Mouse (Mus musculus) CH12.LX (cell line): Measurements from ENCODE around the gene Bri3. TPM values are rescaled to one million over a fixed set of nuclear protein-coding genes. Genes with fewer than 3 reads are reported as not detected.

Experiments
- DNase-seq: peaks from one replicate; pipeline ENCODE4 v3.0.0-alpha.2; 2013; ENCODE audit errors: extremely low read depth
- H3K27ac ChIP-seq: 2 replicates; pipeline ENCODE4 v1.5.1; 2012; ENCODE audit warnings: low read depth, mild to moderate bottlenecking, control low read depth, moderate library complexity; ENCODE audit not compliant: insufficient read depth
- H3K27me3 ChIP-seq: replicated peaks from 2 replicates; pipeline ENCODE3; 2012; ENCODE audit warnings: inconsistent platforms
- H3K36me3 ChIP-seq, 2 experiments: replicated peaks in 1 of 2; 2 replicates each; pipeline versions ENCODE3 to v1.6.1; 2012; ENCODE audit warnings: inconsistent platforms in 1 of 2, low read length in 1 of 2, mild to moderate bottlenecking in 1 of 2, mixed read lengths in 1 of 2, moderate library complexity in 1 of 2; ENCODE audit not compliant: control insufficient read depth in 1 of 2, insufficient read depth in 1 of 2
- H3K4me1 ChIP-seq, 2 experiments: 2 replicates each; pipeline ENCODE4 v1.6.1; 2012; ENCODE audit warnings: inconsistent platforms in 1 of 2, moderate library complexity in 1 of 2; ENCODE audit not compliant: insufficient read depth in 2 of 2, control insufficient read depth in 1 of 2
- H3K4me2 ChIP-seq: 2 replicates; pipeline ENCODE4 v1.6.1; 2012; ENCODE audit warnings: low read depth, mild to moderate bottlenecking, control low read depth; ENCODE audit not compliant: poor library complexity, insufficient read depth, severe bottlenecking
- H3K4me3 ChIP-seq, 3 experiments: fragments of 150-350 bp in 1 of 3; sonication (generic) in 1 of 3; replicated peaks in 1 of 3; 2 replicates each; pipeline versions ENCODE3 to v1.5.1; 2011 to 2012; ENCODE audit warnings: low read depth in 2 of 3, low read length in 2 of 3, mild to moderate bottlenecking in 2 of 3, moderate library complexity in 2 of 3, control low read depth in 1 of 3, improper control_type of control experiment in 1 of 3, inconsistent platforms in 1 of 3, mixed read lengths in 1 of 3; ENCODE audit not compliant: poor library complexity in 1 of 3
- H3K79me2 ChIP-seq: replicated peaks from 2 replicates; pipeline ENCODE4 v1.6.1; 2012; ENCODE audit warnings: mild to moderate bottlenecking, moderate library complexity; ENCODE audit not compliant: control insufficient read depth, poor library complexity, insufficient read depth, severe bottlenecking; ENCODE audit errors: extremely low read depth
- H3K9ac ChIP-seq: 2 replicates; pipeline ENCODE4 v1.6.1; 2012; ENCODE audit warnings: low read depth, mild to moderate bottlenecking, control low read depth, moderate library complexity; ENCODE audit not compliant: insufficient read depth
- H3K9me3 ChIP-seq: replicated peaks from 2 replicates; pipeline ENCODE3; 2012; ENCODE audit warnings: low read length, inconsistent platforms, mixed read lengths
- CHD1 ChIP-seq: IDR thresholded peaks from 2 replicates; pipeline ENCODE4 v1.6.1; 2012; ENCODE audit warnings: low read depth, low read length, improper control_type of control experiment, inconsistent platforms
- CTCF ChIP-seq, 2 experiments: IDR thresholded peaks in 1 of 2; conservative IDR thresholded peaks in 1 of 2; 2 replicates each; pipeline ENCODE4 v1.5.1; 2011 to 2012; ENCODE audit warnings: low read depth in 2 of 2, low read length in 2 of 2, improper control_type of control experiment in 1 of 2, inconsistent platforms in 1 of 2, mild to moderate bottlenecking in 1 of 2, moderate library complexity in 1 of 2
- E2F4 ChIP-seq: IDR thresholded peaks from 2 replicates; pipeline ENCODE4 v1.6.1; 2011; ENCODE audit warnings: low read depth, low read length, improper control_type of control experiment; ENCODE audit not compliant: insufficient replicate concordance
- ELF1 ChIP-seq: IDR thresholded peaks from 2 replicates; pipeline ENCODE4 v1.6.1; 2014; ENCODE audit warnings: low read depth, mild to moderate bottlenecking, inconsistent platforms, low read length, improper control_type of control experiment
- JUND ChIP-seq: conservative IDR thresholded peaks from 2 replicates; pipeline ENCODE4 v1.6.1; 2011; ENCODE audit warnings: low read depth, low read length, improper control_type of control experiment
- MAFK ChIP-seq: IDR thresholded peaks from 2 replicates; pipeline ENCODE4 v1.6.1; 2011; ENCODE audit warnings: low read length, improper control_type of control experiment; ENCODE audit not compliant: insufficient replicate concordance
- MYC ChIP-seq: IDR thresholded peaks from 2 replicates; pipeline ENCODE4 v1.6.1; 2011; ENCODE audit warnings: low read depth, mild to moderate bottlenecking, improper control_type of control experiment, low read length
- NELFE ChIP-seq: IDR thresholded peaks from 2 replicates; pipeline ENCODE4 v1.6.1; 2011; ENCODE audit warnings: low read depth, low read length, improper control_type of control experiment
- NRF1 ChIP-seq: IDR thresholded peaks from 2 replicates; pipeline ENCODE4 v1.6.1; 2014; ENCODE audit warnings: low read depth, mild to moderate bottlenecking, inconsistent platforms, low read length, improper control_type of control experiment, moderate library complexity
- POLR2A ChIP-seq: IDR thresholded peaks from 2 replicates; pipeline ENCODE4 v1.6.1; 2011; ENCODE audit warnings: low read depth, mild to moderate bottlenecking, improper control_type of control experiment, low read length
- POLR2AphosphoS2 ChIP-seq: IDR thresholded peaks from 2 replicates; pipeline ENCODE4 v1.6.1; 2011; ENCODE audit warnings: low read depth, low read length, improper control_type of control experiment
- RCOR1 ChIP-seq: conservative IDR thresholded peaks from 2 replicates; pipeline ENCODE4 v1.6.1; 2012; ENCODE audit warnings: low read depth, mild to moderate bottlenecking, inconsistent platforms, low read length, improper control_type of control experiment
- SIN3A ChIP-seq: IDR thresholded peaks from 2 replicates; pipeline ENCODE4 v1.6.1; 2012; ENCODE audit warnings: low read length, improper control_type of control experiment, inconsistent platforms
- SMC3 ChIP-seq: IDR thresholded peaks from 2 replicates; pipeline ENCODE4 v1.6.1; 2011; ENCODE audit warnings: low read depth, low read length, improper control_type of control experiment
- TBP ChIP-seq: conservative IDR thresholded peaks from 2 replicates; pipeline ENCODE4 v1.6.1; 2011; ENCODE audit warnings: low read depth, low read length, improper control_type of control experiment
- TCF12 ChIP-seq: IDR thresholded peaks from 2 replicates; pipeline ENCODE4 v1.6.1; 2014; ENCODE audit warnings: low read depth, mild to moderate bottlenecking, inconsistent platforms, low read length, improper control_type of control experiment
- UBTF ChIP-seq: IDR thresholded peaks from 2 replicates; pipeline ENCODE4 v1.6.1; 2012; ENCODE audit warnings: low read depth, mild to moderate bottlenecking, inconsistent platforms, low read length, improper control_type of control experiment, moderate library complexity
- USF1 ChIP-seq: IDR thresholded peaks from 2 replicates; pipeline ENCODE4 v1.6.1; 2014; ENCODE audit warnings: low read depth, mild to moderate bottlenecking, inconsistent platforms, low read length, improper control_type of control experiment
- USF2 ChIP-seq: conservative IDR thresholded peaks from 2 replicates; pipeline ENCODE4 v1.6.1; 2011; ENCODE audit warnings: low read depth, low read length, improper control_type of control experiment
- ZNF384 ChIP-seq: IDR thresholded peaks from 2 replicates; pipeline ENCODE4 v1.6.1; 2012; ENCODE audit warnings: low read depth, low read length, improper control_type of control experiment, inconsistent platforms
- dilution Hi-C: fragments of 300-500 bp; cut with MboI; formaldehyde crosslinking; loops from 2 replicates; pipeline ENCODE4 v1.14.3; 2020; ENCODE audit warnings: low sequenced_read_pairs; ENCODE audit not compliant: extremely low pct_unique_long_range_greater_than_20kb, extremely low pct_ligation_motif_present
- in situ Hi-C: fragments of 300-500 bp; cut with MboI; formaldehyde crosslinking; loops from 3 replicates; pipeline ENCODE4 v1.14.3; 2019; ENCODE audit warnings: low sequenced_read_pairs, low pct_ligation_motif_present, low pct_unique_long_range_greater_than_20kb, mixed read lengths
- polyA plus RNA-seq: library from polyadenylated mRNA; unstranded; fragments of >175 nt; gene quantifications from 2 replicates; pipeline ENCODE4 v1.2.1, GENCODE M21; 2012; ENCODE audit warnings: low read depth; ENCODE audit not compliant: insufficient read length
- total RNA-seq, 2 experiments: library from RNA; depleted of rRNA; stranded (reverse); fragments of 300-350 nt in 1 of 2; fragments of >200 nt in 1 of 2; gene quantifications; 2 replicates each; pipeline ENCODE4 v1.2.3; 2012 to 2014

Gene Bri3
- total and polyA plus RNA-seq, 3 experiments = 9.3 to 41.7 (median 20.3) TPM

GRCm38 (mm10) chr5:144254122-144254810 is 10.0 kb downstream of the Bri3 start:
- 0 out of 2 replicates have a peak overlapping the region, but pooled peaks have one; percentile 18 for H3K9ac ChIP-seq
- dilution Hi-C loops (no loop called here), in situ Hi-C loops (no loop called here)
- no peaks in the 10 kb centered on the region for H3K27me3 ChIP-seq
- H3K4me2 ChIP-seq = peak overlapping the region; percentile 84
- TF ChIP-seq USF1 (no peak), UBTF (no peak), ELF1 (no peak), POLR2AphosphoS2 (no peak), MYC (no peak), JUND (no peak), TBP (no peak), RCOR1 (no peak)
- peaks cover 0 to 27% of the 10 kb centered on the region in 2 experiments for H3K36me3 ChIP-seq
- peak; percentile 63 for DNase-seq
- peaks cover 9 to 68% of the 10 kb centered on the region in 2 experiments for H3K4me1 ChIP-seq
- H3K9me3 ChIP-seq = peaks cover 9% of the 10 kb centered on the region
- H3K79me2 ChIP-seq = no peaks in the 10 kb centered on the region
- H3K27ac ChIP-seq = no peak overlapping the region
- H3K4me3 ChIP-seq = peak overlapping the region in 1 of 3 experiments; percentile 76

DNA sequence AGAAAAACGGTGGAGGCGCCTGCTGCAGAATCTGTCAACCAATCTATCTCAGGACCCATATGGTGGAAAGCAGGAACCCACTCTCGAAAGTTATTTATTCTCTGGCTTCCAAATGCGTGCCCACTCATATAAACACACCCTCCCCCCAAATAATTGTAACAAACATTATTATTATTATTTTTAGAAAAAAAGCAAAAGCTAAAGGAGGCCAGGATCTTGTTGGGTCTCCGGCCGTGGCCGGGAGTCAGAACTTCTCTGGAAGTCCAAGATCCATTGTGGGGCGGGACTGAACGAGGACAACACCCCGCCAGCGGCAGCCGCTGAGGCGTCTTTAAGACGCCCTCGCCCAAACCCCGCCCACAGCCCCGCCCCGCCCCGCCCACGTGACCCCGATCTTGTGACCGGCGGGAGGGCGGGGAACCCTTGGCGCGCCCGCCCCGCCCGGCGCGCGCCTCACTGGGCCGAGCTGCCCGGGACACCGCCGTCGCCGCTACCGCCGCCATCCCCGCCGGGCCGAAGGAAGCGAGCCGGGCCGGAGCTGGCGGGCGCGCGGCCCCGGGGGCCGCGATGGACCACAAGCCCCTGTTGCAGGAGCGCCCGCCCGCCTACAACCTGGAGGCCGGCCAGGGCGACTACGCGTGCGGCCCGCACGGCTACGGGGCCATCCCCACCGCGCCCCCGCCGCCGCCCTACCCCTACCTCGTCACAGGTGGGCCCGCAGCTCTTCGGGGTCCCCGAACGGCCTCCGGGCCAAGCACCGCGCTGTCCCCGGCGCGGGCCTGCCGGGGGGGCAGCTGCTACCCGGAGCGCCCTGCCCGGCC is 10.8 kb downstream of the Bri3 start:
- peaks cover 7% of the 10 kb centered on the region for H3K9me3 ChIP-seq
- H3K9ac ChIP-seq = peak overlapping the region; percentile 99
- peaks cover 0 to 33% of the 10 kb centered on the region in 2 experiments for H3K36me3 ChIP-seq
- H3K27me3 ChIP-seq = no peaks in the 10 kb centered on the region
- in situ Hi-C loops = no loop called here
- H3K4me2 ChIP-seq = peak overlapping the region; percentile 89
- peak; percentile 65 for TF ChIP-seq TCF12
- no peak for TF ChIP-seq CHD1
- no peak for TF ChIP-seq CTCF (conservative IDR thresholded peaks at IDR 0.05 in 1 of 2, IDR thresholded peaks at IDR 0.05 in 1 of 2; ENCODE audit: low read depth in 2 of 2, low read length in 2 of 2)
- no peak for TF ChIP-seq MAFK
- TF ChIP-seq E2F4 = no peak
- TF ChIP-seq USF2 = no peak; the same call in 1 of the 2 replicates
- TF ChIP-seq NELFE = no peak; the same call in 1 of the 2 replicates
- TF ChIP-seq USF1 = peak; percentile 90
- no peak; the same call in 1 of the 2 replicates for TF ChIP-seq UBTF
- TF ChIP-seq SIN3A = peak; percentile 58; the same call in 1 of the 2 replicates
- peak; percentile 32; the same call in 1 of the 2 replicates for TF ChIP-seq NRF1
- TF ChIP-seq JUND = no peak
- TF ChIP-seq ZNF384 = no peak
- TF ChIP-seq POLR2A = peak; percentile 40; the same call in 1 of the 2 replicates
- TF ChIP-seq SMC3 = no peak
- peak overlapping the region; percentile 41 to 91 (median 76) for H3K4me3 ChIP-seq
- peak; percentile 85 for DNase-seq
- H3K79me2 ChIP-seq = no peaks in the 10 kb centered on the region
- dilution Hi-C loops = no loop called here
- H3K4me1 ChIP-seq = peaks cover 9 to 76% of the 10 kb centered on the region in 2 experiments
- no peak overlapping the region for H3K27ac ChIP-seq
